Mouse (Mus musculus) natural killer cell, adult 2 months (primary cell): Measurements from ENCODE around the gene Dock3.

Experiments
- DNase-seq, 2 experiments: peaks; one replicate each; pipeline ENCODE4 v3.0.0; 2022; ENCODE audit warnings: low spot score in 2 of 2

Dock3 gene

GRCm38 (mm10) chr9:107231539-107232139, at the start of gene Dock3:
Gene Dock3, minus strand, starts transcription at chr9:107231909.
- peak in 1 of 2 experiments; percentile 6 for DNase-seq

DNA sequence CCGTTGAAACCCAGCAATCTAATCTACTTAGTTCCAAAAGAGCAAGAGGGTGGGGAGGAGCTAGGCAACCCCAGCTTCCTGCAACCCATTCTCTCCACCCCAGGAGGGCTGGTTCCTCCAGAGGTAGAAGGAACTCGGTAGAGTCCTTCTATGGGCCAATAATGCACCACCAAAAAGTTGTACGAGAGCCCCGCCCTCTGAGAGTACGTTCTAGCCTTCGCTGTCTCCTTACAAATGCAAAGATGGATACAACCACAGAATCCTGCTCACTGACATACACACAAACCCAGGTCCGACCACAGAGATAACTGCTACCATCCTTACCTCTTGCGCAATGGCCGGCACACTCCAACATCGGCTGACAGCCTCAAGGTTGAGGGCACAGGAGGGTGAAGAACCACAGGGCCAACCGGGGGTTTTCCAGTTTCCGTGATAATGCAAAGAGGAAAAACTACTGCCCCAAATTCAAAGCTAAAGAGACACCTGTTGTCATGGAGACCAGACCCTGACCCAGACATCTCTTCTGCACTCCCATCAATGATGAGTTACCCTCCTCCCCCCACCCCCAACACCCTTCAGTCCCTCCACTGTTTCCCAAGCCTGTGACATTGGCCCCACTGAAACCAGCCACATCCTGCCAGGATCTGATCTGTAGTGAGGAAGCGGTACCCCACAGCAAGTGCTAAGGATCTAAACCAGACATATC, 48.8 kb upstream of the Dock3 start:
- DNase-seq, result peak; percentile 67 to 74

GRCm38 (mm10) chr9:107279378-107280321, 47.9 kb upstream of the Dock3 start:
- no peak for DNase-seq

- peak in 1 of 2 experiments; percentile 23 for DNase-seq
These were observed 47.0 kb upstream of the Dock3 start for GRCm38 (mm10) chr9:107278527-107279377.

- no peak for DNase-seq
These were observed 46.4 kb upstream of the Dock3 start for GRCm38 (mm10) chr9:107278126-107278525.

DNA sequence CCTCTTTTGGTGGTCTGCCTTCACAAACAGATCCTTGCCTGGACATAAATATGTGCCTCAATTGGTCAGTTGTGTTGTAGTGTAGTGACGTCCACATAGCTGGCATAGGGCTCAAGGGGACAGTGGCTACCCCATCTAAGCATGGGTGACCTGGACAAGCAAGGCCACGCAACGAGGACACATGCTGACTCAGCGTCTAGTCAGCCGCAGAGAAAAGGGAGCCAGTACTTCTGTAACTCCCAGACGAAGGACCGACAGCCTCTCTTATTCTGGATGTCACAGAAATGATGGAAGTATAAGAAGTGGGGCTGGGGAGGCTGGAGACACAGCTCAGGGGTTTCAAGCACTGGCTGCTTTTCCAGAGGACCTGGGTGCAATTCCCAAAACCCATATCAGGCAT, 45.9 kb upstream of the Dock3 start:
- DNase-seq, result no peak

DNA sequence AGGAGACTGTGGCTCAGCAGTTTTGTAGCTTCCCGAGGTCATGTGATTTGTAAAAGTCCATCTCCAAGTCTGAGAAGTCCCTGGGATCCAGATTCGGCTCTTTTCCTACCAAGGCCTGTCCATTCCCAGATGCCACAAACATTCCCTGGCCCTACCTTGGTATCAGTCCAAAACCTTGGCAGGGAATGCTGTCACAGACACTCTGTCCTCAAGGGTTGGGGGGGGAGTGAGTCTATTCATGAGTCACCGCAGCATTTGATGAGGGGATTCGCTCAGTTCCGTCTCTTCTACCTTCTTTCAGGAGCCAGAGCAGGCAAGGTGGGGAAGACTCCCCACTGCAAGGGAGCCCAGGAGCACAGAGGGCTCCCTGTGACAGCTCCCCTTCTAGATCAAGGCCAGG, 44.0 kb upstream of the Dock3 start:
- DNase-seq, result no peak

- no peak for DNase-seq
These were observed 43.0 kb upstream of the Dock3 start for GRCm38 (mm10) chr9:107274751-107275150.

DNA sequence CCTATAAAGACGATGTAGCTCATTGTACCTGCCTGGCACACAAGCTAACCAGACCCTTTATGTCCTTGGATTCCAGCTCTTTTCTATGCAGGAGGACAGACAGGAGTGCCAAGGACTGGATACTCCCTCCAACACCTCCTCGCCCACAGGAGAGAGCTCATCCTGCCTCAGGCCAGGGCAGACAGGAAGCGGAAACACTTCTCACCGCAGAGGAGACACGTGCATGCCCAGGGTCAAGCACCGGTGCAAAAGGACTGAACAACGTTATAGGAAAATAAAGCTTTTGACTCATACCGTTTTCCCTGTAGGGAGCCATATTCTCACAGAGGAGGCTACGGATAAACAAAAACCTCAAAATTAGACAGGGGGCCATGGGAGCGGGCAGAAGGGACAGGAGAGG, 41.5 kb upstream of the Dock3 start:
- peak; percentile 34 to 39 for DNase-seq

GRCm38 (mm10) chr9:107272284-107272683, 40.6 kb upstream of the Dock3 start:
- no peak for DNase-seq

DNA sequence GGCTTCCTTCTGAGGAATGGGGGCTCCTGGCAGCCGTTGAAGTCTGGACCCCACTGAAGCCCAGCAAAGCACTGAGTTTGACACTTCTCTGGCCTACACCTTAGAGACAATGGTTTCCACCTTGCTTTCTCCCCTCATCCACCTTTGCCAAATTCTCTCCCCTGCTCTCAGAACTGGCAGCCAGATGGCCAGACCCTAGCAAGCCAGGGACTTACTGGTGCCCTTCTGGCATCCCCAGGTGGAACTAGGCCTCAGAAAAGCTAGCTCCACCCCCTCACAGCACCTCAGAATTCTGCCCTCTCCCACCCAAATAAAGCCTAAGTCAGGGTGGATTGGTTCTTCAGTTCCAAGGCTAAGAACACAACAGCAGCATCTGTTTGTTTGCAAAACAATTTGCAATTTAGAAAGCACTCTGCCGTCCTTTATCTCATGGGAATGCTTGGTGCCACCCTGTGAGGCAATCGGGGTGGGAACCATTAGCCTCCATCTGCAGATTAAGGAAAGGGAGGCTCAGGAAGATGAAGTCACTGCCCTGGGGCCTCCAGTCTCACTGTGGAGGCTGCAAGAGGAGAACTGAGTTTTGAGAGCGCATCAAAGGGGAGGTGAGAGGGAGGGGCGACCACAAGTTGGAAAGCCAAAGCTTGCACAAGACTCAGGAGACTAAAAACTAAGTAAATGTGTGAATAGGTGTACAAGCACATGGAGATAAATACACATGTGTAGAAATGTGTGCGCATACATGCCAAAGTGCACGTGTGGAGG, 39.6 kb upstream of the Dock3 start:
- DNase-seq, result no peak

GRCm38 (mm10) chr9:107269772-107270171, 38.1 kb upstream of the Dock3 start:
- DNase-seq, result no peak

DNA sequence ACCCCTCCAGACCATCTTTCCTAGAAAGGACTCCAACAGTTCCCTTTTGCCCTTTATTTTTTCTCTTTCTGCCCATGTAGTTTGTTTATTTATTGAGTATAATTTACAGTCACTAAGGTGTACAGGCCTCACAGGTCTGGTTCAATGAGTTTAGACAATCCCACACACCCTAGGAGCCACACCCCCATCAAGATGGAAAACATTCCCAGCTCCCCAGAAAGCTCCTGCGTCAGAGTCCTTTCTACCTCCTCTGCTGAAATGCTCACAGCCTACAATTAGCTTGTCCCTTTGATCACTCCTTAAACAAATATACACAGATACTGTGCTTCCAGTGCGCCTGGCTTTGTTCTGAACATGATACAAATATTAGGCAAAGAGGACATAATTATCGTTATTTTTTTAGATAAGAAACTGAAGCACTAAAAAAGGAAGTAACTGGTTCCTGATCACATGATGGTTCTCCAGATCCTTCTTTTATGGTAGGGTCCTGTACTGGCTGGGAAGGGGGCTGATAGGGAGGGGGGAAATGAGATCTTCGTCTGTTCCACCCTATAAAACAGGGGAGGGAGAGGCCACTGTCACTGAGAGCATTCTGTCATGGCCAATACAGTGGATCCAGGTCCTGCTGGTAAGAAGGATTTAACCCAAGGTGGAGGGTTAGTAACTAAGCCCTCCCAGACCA, 36.2 kb upstream of the Dock3 start:
- no peak for DNase-seq

GRCm38 (mm10) chr9:107267028-107267427, 35.3 kb upstream of the Dock3 start:
- no peak for DNase-seq

- no peak for DNase-seq
These were observed 33.0 kb upstream of the Dock3 start for GRCm38 (mm10) chr9:107264731-107265130.

- no peak for DNase-seq
These were observed 32.2 kb upstream of the Dock3 start for GRCm38 (mm10) chr9:107263912-107264311.

DNA sequence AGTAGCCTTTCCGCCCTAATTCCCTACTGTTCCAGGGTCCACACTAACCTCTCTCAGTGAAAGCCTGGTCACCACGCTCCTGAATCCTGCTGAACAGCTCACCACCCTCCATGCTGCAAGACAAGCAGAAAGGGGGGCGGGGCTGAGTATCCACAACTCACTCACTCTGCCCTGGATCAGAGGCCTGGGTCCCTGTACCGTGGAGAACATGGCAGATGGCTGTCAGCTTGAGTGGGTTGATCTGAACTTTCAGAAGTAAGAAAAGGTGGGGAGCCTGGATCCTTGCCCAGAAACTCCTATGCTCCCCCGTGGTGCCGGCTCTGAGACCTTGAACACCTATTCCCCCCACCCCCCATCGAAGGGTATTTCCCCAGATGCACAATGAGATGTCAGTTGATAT, 30.7 kb upstream of the Dock3 start:
- no peak for DNase-seq

DNA sequence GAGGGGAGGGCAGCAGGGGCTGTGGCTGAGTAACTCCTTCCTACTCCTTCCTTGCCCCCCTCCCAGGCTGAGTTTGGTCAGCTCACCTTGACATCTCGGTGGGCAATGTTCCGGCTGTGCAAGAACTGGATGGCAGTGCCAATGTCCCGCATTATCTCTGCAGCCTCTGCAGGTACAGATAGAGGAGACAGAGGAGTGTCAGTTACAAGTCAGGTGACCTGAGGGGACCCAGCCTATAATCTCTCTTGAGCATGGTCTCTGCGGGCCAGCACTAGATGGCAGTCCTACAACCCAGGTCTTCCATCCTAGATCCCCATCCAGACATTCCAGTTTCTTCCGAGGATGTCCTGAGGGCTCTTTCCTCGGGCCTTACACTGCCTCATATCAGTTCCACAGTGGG, 30.1 kb upstream of the Dock3 start:
- DNase-seq, result no peak

GRCm38 (mm10) chr9:107260836-107261235, 29.1 kb upstream of the Dock3 start:
- DNase-seq, result no peak

DNA sequence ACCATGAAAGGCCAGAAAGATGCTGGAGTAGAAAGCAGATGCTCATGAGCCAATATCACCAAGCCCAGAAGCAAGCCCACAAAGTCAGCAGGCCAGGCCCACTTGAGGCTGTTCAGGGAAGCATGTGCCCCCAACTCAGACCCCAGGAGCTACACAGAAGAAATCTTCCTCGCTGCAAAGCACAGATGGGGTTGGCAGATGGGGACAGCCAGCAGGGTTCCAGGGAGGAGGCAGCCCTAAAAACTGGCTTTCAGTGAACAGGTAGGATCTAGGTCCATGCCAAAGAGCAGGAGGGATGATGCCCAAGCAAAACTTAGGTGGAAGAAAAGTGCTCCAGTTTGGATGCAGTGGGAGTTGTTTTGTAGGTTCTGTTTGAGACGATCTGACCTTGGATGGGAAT, 28.7 kb upstream of the Dock3 start:
- DNase-seq, result no peak
